ENCODE assay signal across 15 mouse cellular contexts in genomic region chr16:62500334-62500733, GRCm38 (mm10).
DNase-seq lines count a peak whose midpoint lies in the region; ATAC-seq lines count a peak whose summit lies in the region.
"Had no signal": no experiment of that assay in that cellular context is flagged by ENCODE, and none has a peak within 500 bp of the region (broad histone marks: within the 10 kb centered on the region; RNA-seq: fewer than 3 reads in every experiment).

No protein-coding gene starts in this region.

- no peak overlapping the region for H3K27ac ChIP-seq in midbrain, embryonic 16.5 days (ENCODE audit: low read length)
- no peak overlapping the region for H3K27ac ChIP-seq in midbrain, embryonic 13.5 days
- H3K27ac ChIP-seq: embryonic facial prominence, embryonic 12.5 days had no signal

- H3K36me3 ChIP-seq in midbrain, embryonic 16.5 days (ENCODE audit: control insufficient read depth, insufficient read depth, low read length): no peaks in the 10 kb centered on the region
- H3K36me3 ChIP-seq in midbrain, embryonic 13.5 days: no peaks in the 10 kb centered on the region
- H3K36me3 ChIP-seq: embryonic facial prominence, embryonic 12.5 days had no signal

- no peak overlapping the region for H3K9ac ChIP-seq in midbrain, embryonic 16.5 days (ENCODE audit: low read depth, low read length)
- H3K9ac ChIP-seq in midbrain, embryonic 13.5 days (replicated peaks): no peak overlapping the region
- H3K9ac ChIP-seq: embryonic facial prominence, embryonic 12.5 days had no signal

- WGBS in midbrain, embryonic 16.5 days: 73% methylated on average over 6 of the region's 6 CpGs
- WGBS in midbrain, embryonic 13.5 days: 77% methylated on average over 6 of the region's 6 CpGs

- no peak overlapping the region for H3K4me3 ChIP-seq in midbrain, embryonic 16.5 days (ENCODE audit: low read depth, low read length)
- no peak overlapping the region for H3K4me3 ChIP-seq in midbrain, embryonic 13.5 days (replicated peaks)
- H3K4me3 ChIP-seq: embryonic facial prominence, embryonic 12.5 days; myocyte had no signal

- H3K4me2 ChIP-seq in midbrain, embryonic 16.5 days (ENCODE audit: low read length): no peak overlapping the region
- H3K4me2 ChIP-seq in midbrain, embryonic 13.5 days (replicated peaks): no peak overlapping the region
- H3K4me2 ChIP-seq: embryonic facial prominence, embryonic 12.5 days had no signal

- DNase-seq in frontal cortex, postnatal 36 days (ENCODE audit: low spot score in 2 of 2): peak; percentile 26 to 68
- DNase-seq in left cerebral cortex, adult 8-10 months (ENCODE audit: low spot score in 2 of 2): peak; percentile 13 to 24
- DNase-seq in right cerebral cortex, postnatal 4 days: peak; percentile 9
- no peak for DNase-seq in B cell, adult 2 months
- DNase-seq in spleen, postnatal 10 days (ENCODE audit: low spot score in 2 of 2): no peak
- no peak for DNase-seq in yolk sac, embryonic 10.5 days (ENCODE audit: low spot score)
- DNase-seq: gastrocnemius, postnatal 10 days; heart, postnatal 10 days; kidney, postnatal 10 days; lung, postnatal 10 days had no signal

- H3K27me3 ChIP-seq in midbrain, embryonic 16.5 days (ENCODE audit: control insufficient read depth, insufficient read depth, low read depth, low read length): no peaks in the 10 kb centered on the region
- no peaks in the 10 kb centered on the region for H3K27me3 ChIP-seq in midbrain, embryonic 13.5 days
- H3K27me3 ChIP-seq: embryonic facial prominence, embryonic 12.5 days had no signal

- no peaks in the 10 kb centered on the region for H3K4me1 ChIP-seq in midbrain, embryonic 16.5 days (ENCODE audit: control insufficient read depth, insufficient read depth, low read length)
- H3K4me1 ChIP-seq in midbrain, embryonic 13.5 days (replicated peaks): no peaks in the 10 kb centered on the region; the same call in 1 of the 2 replicates
- H3K4me1 ChIP-seq: embryonic facial prominence, embryonic 12.5 days had no signal

- no peaks in the 10 kb centered on the region for H3K9me3 ChIP-seq in midbrain, embryonic 16.5 days (replicated peaks; ENCODE audit: control insufficient read depth, low read length, poor library complexity, severe bottlenecking)
- H3K9me3 ChIP-seq in midbrain, embryonic 13.5 days: no peaks in the 10 kb centered on the region
- H3K9me3 ChIP-seq: embryonic facial prominence, embryonic 12.5 days had no signal

- peak; percentile 59; the same call in 1 of the 2 replicates for ATAC-seq in midbrain, embryonic 16.5 days
- ATAC-seq in midbrain, embryonic 13.5 days: no peak
- ATAC-seq: activated CD4-positive, CD25-positive, alpha-beta regulatory T cell, adult 4 months had no signal

Comparison
In these comparisons a context has a peak if more than half of its experiments do, and no peak if none do; other contexts are left out.
1. DNase-seq: peak in frontal cortex, postnatal 36 days (2 of 2), left cerebral cortex, adult 8-10 months (2 of 2) and right cerebral cortex, postnatal 4 days (single experiment); none in B cell, adult 2 months (0 of 2), spleen, postnatal 10 days (0 of 2) and yolk sac, embryonic 10.5 days (single experiment).